Mouse (Mus musculus) hindbrain, postnatal 0 days (tissue): Measurements from ENCODE around the gene Spdef. TPM values are rescaled to one million over a fixed set of nuclear protein-coding genes. Genes with fewer than 3 reads are reported as not detected.

ENCODE experiments used
- ATAC-seq: fragments of 200-750 bp; cut with Nextera tagmentation; 2 replicates; pipeline ENCODE4 v1.8.0; 2017; ENCODE audit warnings: mild to moderate bottlenecking, moderate TSS enrichment, moderate library complexity
- DNase-seq: peaks from one replicate; pipeline ENCODE4 v3.0.0-alpha.2; 2015; ENCODE audit warnings: low spot score
- H3K27ac ChIP-seq: fragments of 300-500 bp; sonication (generic); 2 replicates; pipeline ENCODE4 v1.5.1; 2014; ENCODE audit warnings: mild to moderate bottlenecking
- H3K27me3 ChIP-seq: fragments of 300-500 bp; sonication (generic); 2 replicates; pipeline ENCODE4 v1.6.1; 2014; ENCODE audit warnings: low read length, mixed read lengths; ENCODE audit not compliant: insufficient read depth
- H3K36me3 ChIP-seq: fragments of 300-500 bp; sonication (generic); 2 replicates; pipeline ENCODE4 v1.6.1; 2014; ENCODE audit warnings: low read length, mixed read lengths; ENCODE audit not compliant: insufficient read depth
- H3K4me1 ChIP-seq: fragments of 300-500 bp; sonication (generic); 2 replicates; pipeline ENCODE4 v1.6.1; 2014; ENCODE audit warnings: antibody characterized with exemption, low read length, mixed read lengths; ENCODE audit not compliant: insufficient read depth
- H3K4me2 ChIP-seq: fragments of 300-500 bp; sonication (generic); 2 replicates; pipeline ENCODE4 v1.6.1; 2014; ENCODE audit warnings: low read depth, mild to moderate bottlenecking, low read length, moderate library complexity, mixed read lengths
- H3K4me3 ChIP-seq: fragments of 300-500 bp; sonication (generic); 2 replicates; pipeline ENCODE4 v1.5.1; 2014; ENCODE audit warnings: low read length
- H3K9ac ChIP-seq: fragments of 300-500 bp; sonication (generic); replicated peaks from 2 replicates; pipeline ENCODE4 v1.6.1; 2014; ENCODE audit warnings: mild to moderate bottlenecking, low read length, moderate library complexity, mixed read lengths
- H3K9me3 ChIP-seq: fragments of 300-500 bp; sonication (generic); 2 replicates; pipeline ENCODE4 v1.6.1; 2016; ENCODE audit warnings: low read length, mixed read lengths
- CTCF ChIP-seq: IDR thresholded peaks from 2 replicates; pipeline ENCODE4 v1.5.1; 2016; ENCODE audit warnings: antibody characterized with exemption, control low read depth, low read depth
- WGBS: fragments of 180-500 bp; shearing (Covaris S2); extraction: QIAGEN DNeasy Blood & Tissue Kit; methylation state at CpG from one replicate; pipeline ENCODE4 v1.1.7; 2014; 5-methylcytosine and 5-hydroxymethylcytosine counted together
- polyA plus RNA-seq: library from polyadenylated mRNA; unstranded; fragments of >200 nt; fragmentation: Nextera tagmentation; extraction: Ambion mirVana; gene quantifications from 2 replicates; pipeline ENCODE4 v1.2.1, GENCODE M21; 2015
- total RNA-seq: library from RNA; depleted of rRNA; stranded (reverse); fragments of >200 nt; gene quantifications from 2 replicates; pipeline ENCODE4 v1.2.3, GENCODE M21; 2014

The Spdef gene
- total and polyA plus RNA-seq, 2 experiments from 2014 or later: 1.7 to 2.1 TPM

GRCm38 (mm10) chr17:27765066-27765465, 36.3 kb upstream of the Spdef start:
- 98% methylated on average over 6 of the region's 6 CpGs for WGBS
- DNase-seq (no peak), ATAC-seq (no peak)
- H3K36me3 ChIP-seq: no peaks in the 10 kb centered on the region; the same call in 1 of the 2 replicates
- no peak overlapping the region for H3K4me3 ChIP-seq
- H3K9me3 ChIP-seq: no peaks in the 10 kb centered on the region
- H3K4me2 ChIP-seq: no peak overlapping the region
- no peak overlapping the region for H3K9ac ChIP-seq
- H3K27ac ChIP-seq: no peak overlapping the region
- H3K4me1 ChIP-seq: no peaks in the 10 kb centered on the region
- no peaks in the 10 kb centered on the region for H3K27me3 ChIP-seq
- no peak for TF ChIP-seq CTCF

GRCm38 (mm10) chr17:27764453-27764852, 35.7 kb upstream of the Spdef start:
- peak; percentile 43 for TF ChIP-seq CTCF
- ATAC-seq (no peak), DNase-seq (no peak)
- H3K9ac ChIP-seq: no peak overlapping the region
- H3K27me3 ChIP-seq: no peaks in the 10 kb centered on the region
- no peaks in the 10 kb centered on the region for H3K4me1 ChIP-seq
- no peak overlapping the region for H3K27ac ChIP-seq
- no peak overlapping the region for H3K4me3 ChIP-seq
- H3K4me2 ChIP-seq: no peak overlapping the region
- 100% methylated on average over 2 of the region's 2 CpGs for WGBS
- no peaks in the 10 kb centered on the region for H3K9me3 ChIP-seq
- no peaks in the 10 kb centered on the region; the same call in 1 of the 2 replicates for H3K36me3 ChIP-seq

- H3K4me1 ChIP-seq: no peaks in the 10 kb centered on the region
- no peak overlapping the region for H3K4me3 ChIP-seq
- H3K27me3 ChIP-seq: no peaks in the 10 kb centered on the region
- H3K27ac ChIP-seq: peak overlapping the region; percentile 36; the same call in 1 of the 2 replicates
- DNase-seq (no peak), ATAC-seq (no peak)
- H3K9ac ChIP-seq: no peak overlapping the region
- no peak overlapping the region for H3K4me2 ChIP-seq
- no peaks in the 10 kb centered on the region for H3K9me3 ChIP-seq
- TF ChIP-seq CTCF: no peak
- WGBS: 87% methylated on average over 11 of the region's 11 CpGs
- H3K36me3 ChIP-seq: no peaks in the 10 kb centered on the region; the same call in 1 of the 2 replicates
Observed at GRCm38 (mm10) chr17:27762884-27763283, 34.1 kb upstream of the Spdef start.

GRCm38 (mm10) chr17:27761639-27762336, 33.0 kb upstream of the Spdef start:
- no peak overlapping the region for H3K9ac ChIP-seq
- H3K4me3 ChIP-seq: no peak overlapping the region
- ATAC-seq (peak; percentile 95), DNase-seq (peak; percentile 95)
- no peaks in the 10 kb centered on the region for H3K27me3 ChIP-seq
- 25% methylated on average over 9 of the region's 9 CpGs for WGBS
- no peaks in the 10 kb centered on the region for H3K4me1 ChIP-seq
- no peak overlapping the region for H3K4me2 ChIP-seq
- peak; percentile 99 for TF ChIP-seq CTCF
- H3K27ac ChIP-seq: peak overlapping the region; percentile 54; the same call in 1 of the 2 replicates
- H3K36me3 ChIP-seq: no peaks in the 10 kb centered on the region
- no peaks in the 10 kb centered on the region for H3K9me3 ChIP-seq

GRCm38 (mm10) chr17:27760169-27760568, 31.4 kb upstream of the Spdef start:
- Histone ChIP-seq H3K4me3 (no peak overlapping the region), H3K9me3 (no peaks in the 10 kb centered on the region), H3K9ac (no peak overlapping the region), H3K36me3 (no peaks in the 10 kb centered on the region), H3K4me2 (no peak overlapping the region), H3K4me1 (peaks cover 4% of the 10 kb centered on the region; the same call in 1 of the 2 replicates), H3K27ac (no peak overlapping the region), H3K27me3 (no peaks in the 10 kb centered on the region)
- no peak for TF ChIP-seq CTCF
- DNase-seq: no peak
- no peak for ATAC-seq
- WGBS: 79% methylated on average over 6 of the region's 6 CpGs

GRCm38 (mm10) chr17:27751314-27752202, 22.8 kb upstream of the Spdef start:
- no peak overlapping the region for H3K27ac ChIP-seq
- DNase-seq: no peak
- H3K9ac ChIP-seq: no peak overlapping the region
- peaks cover 2% of the 10 kb centered on the region; the same call in 1 of the 2 replicates for H3K4me1 ChIP-seq
- WGBS: 83% methylated on average over 8 of the region's 8 CpGs
- H3K36me3 ChIP-seq: no peaks in the 10 kb centered on the region; the same call in 1 of the 2 replicates
- no peak overlapping the region for H3K4me2 ChIP-seq
- H3K4me3 ChIP-seq: no peak overlapping the region
- H3K9me3 ChIP-seq: no peaks in the 10 kb centered on the region
- ATAC-seq: no peak
- no peaks in the 10 kb centered on the region for H3K27me3 ChIP-seq
- TF ChIP-seq CTCF: no peak
